Mouse (Mus musculus) left cerebral cortex, adult 18-20 months (tissue): Measurements from ENCODE around the gene Kat6b. TPM values are rescaled to one million over a fixed set of nuclear protein-coding genes. Genes with fewer than 3 reads are reported as not detected.
A peak's percentile ranks its signal among the peaks of the same experiment; 100 is the strongest.

Experiments used
- DNase-seq, 2 experiments: peaks; one replicate each; pipeline ENCODE4 v3.0.0; 2021 to 2022; ENCODE audit warnings: low spot score in 2 of 2, mixed read lengths in 1 of 2
- total RNA-seq, 2 experiments: library from RNA; stranded (reverse); gene quantifications; 2 replicates each; pipeline ENCODE4 v1.2.3; 2021

Gene Kat6b
- total RNA-seq, 2 experiments from 2014 or later: 126 to 132 TPM

DNA sequence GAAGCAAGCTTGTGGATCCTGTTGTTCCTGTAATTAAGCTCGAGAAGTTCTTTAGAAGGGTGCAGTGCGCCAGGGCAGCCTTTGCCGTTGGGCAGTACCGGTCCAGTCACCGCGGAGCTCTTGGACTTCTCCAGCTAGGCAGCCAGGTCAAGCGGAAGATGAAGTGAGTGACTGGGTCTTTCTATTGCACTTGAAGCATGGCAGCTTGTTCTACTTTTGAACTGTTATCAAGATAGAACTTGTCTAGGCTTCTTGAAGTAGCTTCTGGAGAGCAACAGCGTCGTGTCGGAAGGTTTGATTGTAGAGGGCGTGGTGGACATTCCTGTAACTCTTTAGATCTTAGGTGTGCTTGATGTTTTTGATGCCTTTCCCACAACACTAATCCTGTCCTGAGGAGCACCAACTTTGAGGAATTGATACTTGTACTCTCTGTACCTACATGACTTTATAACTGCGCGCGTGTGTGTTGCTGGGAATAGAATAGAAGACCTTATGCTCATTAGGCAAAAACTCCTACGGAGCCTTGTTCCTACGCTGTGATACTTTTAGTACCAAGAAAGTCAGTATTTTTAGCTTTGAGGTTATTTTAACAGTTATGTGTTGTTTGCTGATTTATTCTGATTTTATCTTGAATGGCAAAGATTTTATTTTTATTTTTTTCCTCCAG, 41.2 kb downstream of the Kat6b start:
- no peak for DNase-seq

DNA sequence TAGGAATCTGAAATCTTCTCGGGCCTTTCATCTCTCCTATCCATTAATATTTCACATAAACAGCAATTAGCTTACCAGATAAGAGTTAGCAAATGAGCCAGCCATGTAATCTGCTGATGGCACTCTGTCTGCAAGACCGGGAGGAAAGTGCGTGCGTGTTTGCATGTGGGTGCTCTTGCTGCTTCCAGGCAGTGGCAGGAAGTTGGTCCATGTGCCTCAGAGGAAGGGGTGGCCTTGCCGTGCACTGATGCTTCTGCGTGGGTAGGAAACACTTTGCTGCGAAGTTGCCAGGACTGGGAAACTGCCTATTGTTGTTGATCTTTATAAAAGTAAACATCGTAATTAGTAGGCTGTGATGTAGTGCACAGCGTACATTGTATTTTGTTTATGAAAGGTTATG, 42.0 kb downstream of the Kat6b start:
- no peak for DNase-seq

DNA sequence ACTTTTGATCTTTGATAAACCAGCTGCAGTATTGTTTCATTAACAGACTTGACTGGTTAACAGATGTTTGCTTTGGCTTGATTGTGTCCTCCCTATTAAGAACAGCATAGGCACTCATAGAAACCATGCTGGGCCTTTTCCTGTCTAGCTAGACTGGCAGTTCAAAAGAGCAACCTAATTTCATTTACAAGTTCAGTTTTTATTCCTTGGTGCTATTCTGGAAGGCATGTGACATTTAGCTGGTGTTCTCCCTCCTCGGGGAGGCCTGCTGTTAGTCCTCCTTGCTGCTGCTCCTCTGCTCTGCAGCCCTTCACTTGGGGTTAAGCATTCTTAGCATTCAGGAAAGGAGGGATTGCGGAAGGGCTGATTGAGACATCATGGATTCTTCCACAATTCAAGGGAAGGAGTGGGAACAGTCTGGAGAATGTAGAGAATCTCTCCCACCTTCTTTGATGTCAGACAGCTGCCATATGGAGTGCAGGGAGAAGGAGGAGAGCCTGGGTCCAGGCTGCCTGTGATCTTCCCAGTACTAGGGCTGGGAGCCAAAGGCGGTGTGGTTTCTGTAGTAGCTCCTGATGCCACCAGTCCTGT, 42.7 kb downstream of the Kat6b start:
- DNase-seq: peak; percentile 69 to 83

DNA sequence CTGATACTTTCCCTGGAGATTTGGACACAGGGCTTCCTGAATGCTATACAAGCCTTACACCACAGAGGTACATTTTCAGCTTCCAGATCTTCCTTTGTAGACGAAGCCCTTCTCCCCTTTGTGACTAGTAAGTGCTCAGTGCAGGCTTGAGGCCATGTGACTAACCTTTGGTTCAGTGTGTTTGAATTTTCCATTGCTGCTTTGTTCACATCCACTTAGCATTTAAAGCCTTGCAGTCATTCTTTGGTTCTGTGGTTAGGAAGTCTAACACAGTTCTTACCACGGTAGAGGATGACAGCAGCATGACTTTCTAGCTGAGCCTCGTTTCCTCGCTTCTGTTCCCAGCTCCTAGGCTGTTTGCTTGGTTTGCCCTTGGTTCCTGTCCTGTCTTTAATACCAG, 44.4 kb downstream of the Kat6b start:
- no peak for DNase-seq

DNA sequence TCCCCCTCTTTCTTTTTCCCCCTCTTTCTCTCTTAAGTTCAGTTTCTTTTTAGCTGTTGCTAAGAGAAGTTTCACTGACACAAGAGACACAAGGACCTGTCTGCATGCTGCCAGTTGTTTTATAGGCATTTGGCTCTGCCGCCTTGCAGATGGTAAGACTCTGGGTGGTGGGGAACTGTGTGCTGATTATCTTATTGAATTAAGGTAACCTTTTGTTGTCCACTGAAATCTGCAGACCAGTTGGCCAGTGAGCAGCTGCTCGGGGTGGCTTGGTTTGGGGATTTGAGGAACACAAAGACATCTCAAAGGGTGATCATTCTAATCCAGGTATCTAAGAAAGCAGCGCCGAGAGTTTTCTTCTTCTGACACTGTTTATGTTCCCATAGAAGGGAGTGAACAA, 52.3 kb downstream of the Kat6b start:
- DNase-seq: no peak

DNA sequence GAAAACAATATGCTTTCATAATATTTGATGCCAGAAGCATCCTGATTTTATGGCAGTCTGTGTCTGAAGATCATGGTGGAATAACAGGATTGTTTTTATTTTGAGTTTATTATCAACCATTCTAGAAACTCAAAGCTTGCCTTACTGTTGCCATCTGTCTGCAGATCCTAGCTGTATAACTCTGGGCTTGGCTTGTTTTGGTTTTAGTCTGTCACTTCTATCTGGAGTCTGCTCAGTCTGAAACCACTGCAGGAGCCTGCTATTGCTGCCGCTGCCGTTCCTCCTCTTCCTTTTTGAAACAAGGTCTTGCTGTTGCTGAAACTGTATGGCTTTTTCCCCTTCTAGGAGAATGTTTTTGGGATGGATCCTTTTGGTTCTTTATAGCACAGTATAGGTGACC, 52.8 kb downstream of the Kat6b start:
- no peak for DNase-seq

DNA sequence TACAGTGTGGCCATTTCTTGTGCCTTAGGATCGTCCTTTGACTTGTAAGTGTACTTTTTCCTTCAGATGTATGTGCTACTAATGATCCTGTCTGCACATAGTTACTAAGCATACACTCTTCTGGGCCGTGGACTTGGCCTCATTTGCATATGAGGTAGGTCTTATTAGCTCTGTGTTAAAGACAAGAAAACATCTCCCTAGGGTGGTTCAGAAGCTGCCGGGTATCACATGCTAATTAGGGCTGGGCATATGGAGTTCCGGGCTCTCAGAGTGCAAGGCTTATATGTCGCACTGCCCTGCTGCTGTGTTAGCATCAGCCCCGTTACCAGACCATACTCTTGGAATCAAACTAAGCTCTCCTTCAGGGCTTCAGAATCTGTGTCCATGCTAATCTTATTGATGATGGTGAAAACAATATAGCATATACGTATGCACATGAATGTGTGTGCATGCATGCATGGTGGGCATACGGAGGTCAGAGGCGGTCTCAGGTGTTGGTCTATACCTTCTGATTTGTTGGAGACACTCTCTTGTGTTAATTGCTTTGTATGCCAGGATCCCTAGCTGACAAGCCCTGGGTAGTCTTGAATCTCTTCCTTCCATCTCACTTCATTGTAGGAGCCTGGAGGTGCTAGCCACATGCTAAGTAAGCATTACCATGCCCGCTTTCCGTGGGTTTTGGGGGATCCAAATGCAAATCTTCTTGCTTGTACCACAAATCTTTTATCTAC, 53.5 kb downstream of the Kat6b start:
- DNase-seq: no peak

DNA sequence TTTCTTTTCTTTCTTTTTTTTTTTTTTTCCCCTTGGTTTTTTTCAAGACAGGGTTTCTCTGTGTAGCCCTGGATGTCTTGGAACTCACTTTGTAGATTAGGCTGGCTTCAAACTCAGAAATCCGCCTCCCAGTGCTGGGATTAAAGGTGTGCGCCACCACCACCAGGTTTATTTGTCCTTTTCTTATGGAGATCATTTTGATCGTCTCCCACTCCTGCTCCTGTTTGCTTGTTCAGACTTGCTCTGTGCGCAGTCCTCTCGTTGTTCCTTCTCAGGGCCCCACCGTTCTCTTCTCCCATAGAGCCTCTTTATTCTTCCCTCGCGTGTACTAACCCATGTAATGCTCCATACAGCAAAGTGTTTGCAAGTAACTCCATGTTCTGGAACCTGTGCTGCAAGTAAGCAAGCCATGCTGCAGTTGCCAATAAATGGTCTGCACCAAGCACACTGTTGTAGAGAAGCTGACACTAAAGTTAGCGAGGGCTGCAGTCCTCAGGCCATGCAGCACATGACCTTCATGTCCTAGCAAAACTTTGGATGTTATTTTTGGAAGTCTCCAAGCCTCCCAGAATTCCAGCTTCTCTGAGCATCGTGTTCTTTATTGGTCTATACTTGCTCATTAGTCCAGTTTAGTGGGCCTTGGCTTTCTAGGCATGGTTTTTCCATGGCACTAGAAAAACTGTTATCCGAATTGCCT, 55.4 kb downstream of the Kat6b start:
- no peak for DNase-seq

DNA sequence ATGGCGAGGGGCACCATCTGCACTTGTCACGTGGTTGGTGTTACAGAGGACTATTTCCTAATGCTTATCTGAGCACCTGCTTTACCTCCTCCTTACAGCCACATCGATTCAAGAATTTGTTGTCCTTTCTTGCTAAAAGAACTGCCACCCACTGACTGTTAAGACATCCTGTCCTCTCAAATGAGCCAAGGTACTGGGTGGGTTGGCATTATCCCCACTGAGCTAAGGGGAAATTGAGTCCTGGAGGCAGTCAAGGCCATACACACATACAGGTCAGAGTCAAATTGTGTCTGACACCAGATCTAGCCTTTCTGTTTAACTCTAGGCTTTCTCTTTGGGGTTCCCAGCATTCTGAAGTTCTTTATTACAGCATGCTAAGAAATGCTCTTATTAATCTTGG, 56.6 kb downstream of the Kat6b start:
- no peak for DNase-seq

DNA sequence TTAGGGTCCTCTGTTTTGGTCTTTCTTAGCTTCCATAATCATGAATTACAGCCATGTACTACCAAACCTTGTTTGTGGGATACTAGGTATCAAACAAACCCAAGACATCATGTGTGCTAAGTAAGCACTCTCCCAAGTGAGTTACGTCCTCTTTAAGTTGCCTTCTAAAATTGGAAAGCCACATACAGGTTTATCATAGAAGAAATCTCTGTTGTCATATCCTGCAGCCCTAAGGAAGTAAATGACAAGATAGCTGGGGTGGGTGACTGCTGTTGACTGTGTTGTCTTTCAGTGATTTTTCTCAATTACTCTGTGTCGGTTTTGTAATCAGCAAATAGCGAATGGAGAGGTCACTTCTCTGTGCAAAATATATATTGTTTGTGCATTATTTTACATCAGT, 58.5 kb downstream of the Kat6b start:
- DNase-seq: no peak

DNA sequence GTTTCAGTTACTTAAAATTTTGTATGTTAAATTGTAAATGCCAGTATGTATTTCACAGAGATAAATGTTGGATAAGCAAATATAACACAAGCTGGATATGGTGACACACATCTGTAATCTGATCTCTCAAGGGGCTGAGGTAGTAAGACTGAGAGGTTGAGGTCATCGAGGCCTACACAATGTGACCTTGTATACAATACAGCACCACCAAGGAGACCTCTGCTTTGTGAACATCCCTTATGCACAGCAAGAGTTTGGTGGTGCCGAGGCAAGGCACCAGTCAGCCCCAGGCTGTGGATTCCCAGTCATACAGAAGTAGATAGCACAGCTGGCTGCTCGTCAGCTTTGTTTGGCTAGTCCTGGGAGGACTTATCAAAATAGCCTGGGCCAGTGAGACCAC, 59.1 kb downstream of the Kat6b start:
- no peak for DNase-seq

DNA sequence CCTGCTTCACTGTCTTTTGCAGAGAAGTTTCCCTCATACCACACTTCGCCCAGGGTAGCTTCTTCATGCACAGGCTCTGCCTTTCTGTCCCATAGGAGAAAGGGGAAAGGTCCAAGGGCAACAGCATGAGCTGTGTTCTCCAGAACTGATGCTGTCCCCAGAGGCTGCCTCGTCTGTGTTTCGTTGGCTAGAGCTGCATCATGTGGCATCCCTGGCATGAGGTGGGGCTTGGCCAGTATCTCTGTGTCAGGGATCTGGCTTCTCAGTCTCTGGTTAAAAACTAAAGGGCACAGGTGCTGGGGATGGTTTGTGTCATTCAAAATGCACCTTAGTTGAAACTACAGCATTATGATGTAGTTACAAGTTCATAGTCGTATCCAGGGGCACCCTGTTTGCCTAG, 64.3 kb downstream of the Kat6b start:
- no peak for DNase-seq

DNA sequence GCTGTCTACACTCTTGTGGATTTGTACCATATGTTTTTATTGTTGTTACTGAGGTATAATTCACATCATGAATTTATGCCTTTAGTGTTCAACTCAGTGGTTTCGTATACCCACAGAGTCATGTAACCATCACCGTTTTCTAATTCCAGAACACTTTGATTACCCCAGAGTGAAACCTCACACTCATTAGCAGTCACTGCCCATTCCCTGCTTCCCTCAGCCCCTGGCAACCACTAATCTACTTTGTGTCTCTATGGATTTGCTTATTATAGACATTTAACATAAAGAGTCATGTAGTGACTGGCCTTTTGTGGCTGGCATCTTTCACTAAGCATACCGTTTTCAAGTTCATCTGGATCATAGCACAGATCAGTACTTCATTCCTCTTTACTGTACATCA, 65.1 kb downstream of the Kat6b start:
- no peak for DNase-seq

DNA sequence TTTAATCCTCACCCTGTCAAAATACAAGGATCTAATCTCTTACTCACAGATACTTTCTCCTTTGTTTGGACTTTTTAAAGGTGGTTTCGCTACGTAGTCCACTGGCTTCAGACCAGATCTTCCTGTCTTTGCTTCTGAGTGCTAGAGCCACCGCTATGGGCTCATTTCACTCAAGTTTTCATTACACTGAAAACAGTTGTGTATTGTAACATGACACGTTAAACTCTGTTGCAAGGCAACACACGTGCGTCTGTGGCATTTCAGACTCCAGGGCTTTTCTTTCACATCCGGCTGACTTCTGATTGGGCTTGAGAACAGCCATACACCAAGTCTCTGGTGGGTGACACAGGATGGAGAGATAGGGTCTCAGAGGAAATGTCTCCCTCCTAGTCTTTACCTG, 66.1 kb downstream of the Kat6b start:
- DNase-seq: no peak

DNA sequence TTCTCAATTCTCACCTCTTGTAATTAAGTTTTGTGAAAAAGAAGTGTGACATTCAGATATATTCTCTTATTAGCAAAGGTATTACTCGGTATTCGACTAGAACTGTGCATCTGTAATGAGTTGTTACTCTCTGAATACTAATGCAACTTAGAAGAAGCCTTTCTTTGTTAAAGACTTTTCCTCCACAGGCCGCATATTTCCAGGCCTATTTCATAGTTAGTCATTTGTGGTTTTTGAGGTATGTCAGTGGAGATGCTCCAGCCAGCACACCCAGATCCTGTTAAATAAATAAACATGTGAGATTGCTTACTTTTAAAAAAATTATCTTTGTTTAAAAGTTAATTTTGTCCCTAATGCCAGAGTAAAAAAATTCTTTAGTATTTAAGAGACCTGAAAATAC, 66.7 kb downstream of the Kat6b start:
- no peak for DNase-seq

DNA sequence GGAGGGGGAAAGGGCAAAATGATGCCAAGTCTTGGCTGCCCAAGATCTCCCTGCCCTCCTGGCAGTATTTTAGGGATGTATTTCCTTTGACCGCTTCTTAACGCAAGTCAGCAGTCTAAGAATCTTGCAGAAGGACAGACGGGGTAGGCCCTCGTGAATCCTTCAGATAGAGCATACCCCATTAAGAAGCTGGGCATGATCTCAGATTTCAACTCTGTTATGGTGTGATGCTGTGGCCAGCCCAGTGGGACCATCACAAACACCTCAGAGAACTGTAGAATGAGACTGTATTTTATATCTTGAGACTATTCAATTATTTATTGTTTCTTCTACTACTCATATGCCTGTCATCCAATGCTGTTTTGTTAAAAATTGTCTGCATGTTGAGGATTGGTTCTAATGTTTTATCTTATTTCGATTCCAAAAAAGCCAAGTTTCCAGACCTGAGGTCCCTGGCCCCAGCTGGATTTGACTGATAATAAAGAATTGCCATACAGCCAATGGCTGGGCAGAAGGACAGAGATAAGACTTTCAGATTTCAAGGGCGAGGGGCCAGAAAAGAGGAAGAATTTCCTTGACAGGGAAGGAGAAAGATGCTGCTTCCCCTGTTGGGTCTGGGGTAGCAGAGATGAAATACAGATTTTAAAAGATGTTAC, 67.8 kb downstream of the Kat6b start:
- no peak for DNase-seq

DNA sequence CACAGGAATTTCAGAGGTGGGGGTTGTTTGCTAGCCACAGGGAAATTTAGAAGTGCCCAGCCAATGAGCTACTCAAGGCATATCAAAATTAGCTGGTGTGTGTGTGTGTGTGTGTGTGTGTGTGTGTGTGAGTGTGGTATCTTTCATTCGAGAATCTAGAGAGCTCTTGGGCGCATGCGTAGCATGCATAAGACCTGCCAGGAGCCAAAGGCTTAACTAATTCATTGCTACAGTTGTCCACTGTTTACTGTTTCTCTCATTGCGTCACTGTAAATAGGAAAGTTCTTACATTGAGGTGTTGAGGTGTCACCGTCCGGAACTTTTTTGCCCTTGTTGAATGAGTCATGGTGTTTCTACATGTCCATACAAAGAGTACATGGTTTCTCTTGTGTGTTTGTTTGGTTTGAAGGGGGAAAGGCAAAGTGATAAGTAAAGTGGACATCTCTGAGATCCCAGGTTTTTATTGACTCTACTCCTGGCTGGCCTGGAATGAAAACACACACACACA, 68.4 kb downstream of the Kat6b start:
- DNase-seq: no peak

DNA sequence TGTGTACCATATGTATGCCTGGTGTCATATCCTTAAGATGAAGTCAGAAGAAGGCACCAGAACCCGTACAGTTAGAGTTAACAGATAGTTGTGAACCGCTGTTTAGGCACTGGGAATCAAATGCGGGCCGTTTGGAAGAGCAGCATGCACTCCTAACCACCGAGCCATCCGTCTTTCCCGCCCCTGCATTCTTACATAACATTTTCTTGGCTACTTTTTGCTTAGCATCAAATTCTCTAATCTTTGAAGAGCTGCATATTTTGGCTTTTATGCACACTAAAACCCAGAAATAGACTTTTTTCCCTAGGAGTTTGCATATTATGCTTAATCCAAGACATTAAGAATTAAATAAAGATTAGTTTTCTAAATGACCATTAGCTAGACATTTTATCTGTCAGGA, 69.3 kb downstream of the Kat6b start:
- no peak for DNase-seq

DNA sequence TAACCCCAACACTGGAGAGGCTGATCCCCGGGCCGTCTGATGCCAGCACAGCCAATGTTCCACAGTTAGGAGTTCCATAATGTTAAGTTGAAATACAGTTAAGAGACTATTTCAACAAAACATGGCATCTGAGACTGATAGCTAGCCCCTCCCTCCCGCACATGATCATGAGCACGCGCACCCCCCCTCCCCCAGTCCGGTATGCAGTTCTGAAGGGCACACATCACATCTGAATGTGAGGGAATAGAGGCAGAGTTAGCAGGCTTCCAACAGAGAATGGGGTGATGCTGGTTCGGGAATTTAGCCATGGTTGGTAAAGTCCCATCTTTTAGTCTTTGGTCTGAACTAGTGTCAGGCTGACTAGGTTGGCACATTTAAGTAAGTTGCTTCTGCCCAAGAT, 70.4 kb downstream of the Kat6b start:
- no peak for DNase-seq

DNA sequence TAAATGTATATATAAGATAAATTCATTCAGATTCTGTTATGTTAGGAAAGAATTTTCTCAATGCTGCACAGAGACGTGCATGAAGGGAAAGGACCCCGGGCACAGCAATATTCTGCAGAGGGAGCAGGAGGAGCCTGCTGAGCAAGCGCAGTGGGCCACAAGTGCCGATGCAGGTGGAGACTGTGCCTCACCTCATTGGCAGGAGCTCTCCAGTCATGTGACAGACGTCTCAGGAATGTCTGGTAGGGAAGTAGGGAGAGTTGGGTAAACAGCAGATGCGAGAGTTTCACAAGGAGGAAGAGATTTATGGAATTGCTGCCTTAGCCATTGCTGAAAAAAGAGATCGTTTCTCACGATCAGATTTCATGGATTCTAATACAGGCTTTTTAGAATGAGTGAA, 71.7 kb downstream of the Kat6b start:
- DNase-seq: peak; percentile 43 to 55

DNA sequence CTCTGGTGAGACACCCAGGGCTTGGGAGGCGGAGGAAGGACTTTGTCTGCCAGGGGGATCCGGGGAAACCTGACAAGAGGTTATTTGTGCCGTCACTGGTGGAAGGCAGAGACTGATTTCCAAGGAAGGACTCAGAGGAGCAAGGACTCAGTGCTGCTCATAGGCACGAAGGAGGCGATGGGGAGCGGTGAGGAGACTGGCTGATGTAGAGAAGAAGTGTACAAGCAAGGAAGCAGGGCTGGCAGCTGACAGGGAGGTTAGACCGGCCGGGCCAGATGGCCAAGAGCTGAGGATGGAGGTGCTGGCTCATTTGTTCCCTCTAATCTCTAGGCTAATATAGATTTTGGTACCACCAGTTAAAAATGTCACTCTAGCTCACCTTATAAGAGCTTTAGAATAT, 72.8 kb downstream of the Kat6b start:
- no peak for DNase-seq
